Comparison of ENCODE assay signal across 32 mouse cellular contexts in genomic region chr1:148977377-148977776, GRCm38 (mm10).
"Had no signal": no experiment of that assay in that cellular context is flagged by ENCODE, and none has a peak within 500 bp of the region (broad histone marks: within the 10 kb centered on the region; RNA-seq: fewer than 3 reads in every experiment).

No protein-coding gene starts in this region.

- H3K4me2 ChIP-seq: limb, embryonic 12.5 days; limb, embryonic 13.5 days; limb, embryonic 15.5 days; liver, embryonic 11.5 days; liver, embryonic 12.5 days; liver, embryonic 13.5 days; liver, embryonic 15.5 days; lung, embryonic 14.5 days; lung, embryonic 15.5 days; midbrain, embryonic 11.5 days; midbrain, embryonic 12.5 days; midbrain, embryonic 13.5 days; midbrain, embryonic 15.5 days; neural tube, embryonic 12.5 days had no signal

- H3K27ac ChIP-seq: limb, embryonic 10.5 days; limb, embryonic 12.5 days; limb, embryonic 13.5 days; limb, embryonic 15.5 days; liver, embryonic 12.5 days; liver, embryonic 13.5 days; liver, embryonic 14.5 days; liver, embryonic 15.5 days; lung, embryonic 15.5 days; macrophage; midbrain, embryonic 10.5 days; midbrain, embryonic 12.5 days; midbrain, embryonic 13.5 days; midbrain, embryonic 15.5 days; neural tube, embryonic 12.5 days had no signal

- H3K27me3 ChIP-seq: limb, embryonic 12.5 days; limb, embryonic 13.5 days; limb, embryonic 15.5 days; liver, embryonic 12.5 days; liver, embryonic 13.5 days; liver, embryonic 15.5 days; lung, embryonic 15.5 days; megakaryocyte, embryonic 14.5 days; midbrain, embryonic 12.5 days; midbrain, embryonic 13.5 days; midbrain, embryonic 15.5 days; neural tube, embryonic 12.5 days had no signal

- H3K4me1 ChIP-seq: limb, embryonic 10.5 days; limb, embryonic 12.5 days; limb, embryonic 13.5 days; limb, embryonic 15.5 days; liver, embryonic 12.5 days; liver, embryonic 13.5 days; liver, embryonic 15.5 days; lung, embryonic 15.5 days; megakaryocyte, embryonic 14.5 days; midbrain, embryonic 10.5 days; midbrain, embryonic 12.5 days; midbrain, embryonic 13.5 days; midbrain, embryonic 15.5 days; neural tube, embryonic 12.5 days had no signal

- H3K4me3 ChIP-seq: limb, embryonic 10.5 days; limb, embryonic 12.5 days; limb, embryonic 13.5 days; limb, embryonic 15.5 days; liver, embryonic 12.5 days; liver, embryonic 13.5 days; liver, embryonic 15.5 days; lung, embryonic 15.5 days; midbrain, embryonic 10.5 days; midbrain, embryonic 12.5 days; midbrain, embryonic 13.5 days; midbrain, embryonic 15.5 days; myocyte; neural tube, embryonic 12.5 days had no signal

- H3K9ac ChIP-seq: limb, embryonic 12.5 days; limb, embryonic 13.5 days; limb, embryonic 15.5 days; liver, embryonic 12.5 days; liver, embryonic 13.5 days; liver, embryonic 14.5 days; liver, embryonic 15.5 days; liver, postnatal 0 days; lung, embryonic 14.5 days; lung, embryonic 15.5 days; midbrain, embryonic 12.5 days; midbrain, embryonic 13.5 days; midbrain, embryonic 15.5 days; neural tube, embryonic 12.5 days had no signal

- ATAC-seq: liver, embryonic 12.5 days; liver, postnatal 0 days; lung, postnatal 0 days; midbrain, embryonic 13.5 days; midbrain, embryonic 15.5 days; midbrain, embryonic 16.5 days had no signal

- H3K36me3 ChIP-seq: limb, embryonic 10.5 days; limb, embryonic 12.5 days; limb, embryonic 13.5 days; limb, embryonic 15.5 days; liver, embryonic 12.5 days; liver, embryonic 13.5 days; liver, embryonic 15.5 days; lung, embryonic 15.5 days; midbrain, embryonic 10.5 days; midbrain, embryonic 12.5 days; midbrain, embryonic 13.5 days; midbrain, embryonic 15.5 days; neural tube, embryonic 12.5 days had no signal

- H3K9me3 ChIP-seq: limb, embryonic 10.5 days; limb, embryonic 12.5 days; limb, embryonic 13.5 days; limb, embryonic 15.5 days; liver, embryonic 12.5 days; liver, embryonic 13.5 days; liver, embryonic 15.5 days; lung, embryonic 15.5 days; midbrain, embryonic 10.5 days; midbrain, embryonic 12.5 days; midbrain, embryonic 13.5 days; midbrain, embryonic 15.5 days; neural tube, embryonic 12.5 days had no signal

- DNase-seq: left cerebral cortex, postnatal 4 days; liver; liver, embryonic 13.5 days; liver, postnatal 0 days; lung, adult 18-20 months; lung, adult 2 months; lung, embryonic 14.5 days; lung, postnatal 10 days; lung, postnatal 14 days; lung, postnatal 36 days; lung, postnatal 4 days; midbrain, embryonic 14.5 days had no signal
